Mouse (Mus musculus) adrenal gland, adult (tissue): Measurements from ENCODE around the gene Tfap2b.

ENCODE experiments used
- DNase-seq, 2 experiments: peaks; one replicate each; pipeline ENCODE4 v3.0.0; 2022 to 2023; ENCODE audit warnings: low spot score in 1 of 2; ENCODE audit not compliant: inconsistent age in 2 of 2

Tfap2b gene

DNA sequence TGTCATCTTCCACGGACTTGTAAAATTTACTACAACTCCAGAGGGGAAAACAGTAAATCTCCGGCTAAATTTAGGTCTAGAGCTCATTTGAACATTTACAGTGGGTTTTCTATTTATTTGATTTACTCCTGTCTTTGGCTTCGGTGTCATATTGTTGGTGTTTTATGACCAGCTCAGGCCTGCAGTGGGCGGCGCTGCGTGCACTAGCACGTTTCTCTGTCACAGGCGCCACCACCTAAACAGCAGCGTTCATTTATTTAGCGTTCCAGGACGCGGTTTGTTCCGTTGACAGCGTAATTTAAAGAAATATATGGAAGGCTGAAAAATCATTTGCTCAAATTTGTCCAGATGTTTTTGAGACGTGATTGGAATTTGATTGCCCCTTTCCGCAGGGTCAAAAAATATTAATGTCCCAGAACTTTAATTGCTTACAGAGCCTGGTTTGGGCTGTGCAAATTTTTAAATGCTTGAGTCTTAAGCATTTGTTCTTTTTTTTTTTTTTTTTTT, 22.9 kb downstream of the Tfap2b start:
- peak in 1 of 2 experiments; percentile 15 for DNase-seq

DNA sequence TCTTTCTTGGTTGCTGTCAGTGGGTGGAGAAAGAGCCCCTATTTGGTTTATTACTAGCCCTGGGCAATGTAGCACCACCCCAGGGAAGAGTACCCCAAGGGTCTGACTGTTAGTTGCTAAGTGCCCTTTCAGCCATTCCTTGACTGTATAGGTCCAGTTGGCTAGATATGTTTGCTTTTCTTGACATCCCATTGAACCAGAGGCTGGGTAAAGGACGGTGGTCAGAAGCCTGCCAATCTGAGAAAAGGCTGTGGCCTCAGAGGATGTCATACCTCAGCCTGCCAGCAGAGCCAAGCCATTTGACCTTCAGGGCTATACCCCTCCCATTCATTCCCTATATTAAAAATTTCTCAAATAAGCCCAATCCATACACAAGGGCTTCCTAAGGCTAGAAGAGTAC, 24.0 kb downstream of the Tfap2b start:
- DNase-seq: peak in 1 of 2 experiments; percentile 16

DNA sequence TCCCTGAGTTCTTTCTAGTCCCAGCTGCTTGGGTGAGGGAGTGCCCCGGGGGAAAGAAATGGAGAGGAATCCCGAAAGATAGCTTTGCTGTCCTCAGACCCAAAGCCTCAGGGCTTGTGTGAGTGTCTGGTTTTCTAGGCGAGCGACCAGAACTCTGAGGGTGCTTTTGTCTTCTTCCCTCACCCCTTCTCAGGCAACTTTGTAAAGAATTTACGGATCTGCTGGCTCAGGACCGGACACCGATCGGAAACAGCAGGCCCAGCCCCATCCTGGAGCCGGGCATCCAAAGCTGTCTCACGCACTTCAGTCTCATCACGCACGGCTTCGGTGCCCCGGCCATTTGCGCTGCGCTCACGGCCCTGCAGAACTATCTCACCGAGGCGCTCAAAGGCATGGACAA, 25.1 kb downstream of the Tfap2b start:
- DNase-seq: peak in 1 of 2 experiments; percentile 21

DNA sequence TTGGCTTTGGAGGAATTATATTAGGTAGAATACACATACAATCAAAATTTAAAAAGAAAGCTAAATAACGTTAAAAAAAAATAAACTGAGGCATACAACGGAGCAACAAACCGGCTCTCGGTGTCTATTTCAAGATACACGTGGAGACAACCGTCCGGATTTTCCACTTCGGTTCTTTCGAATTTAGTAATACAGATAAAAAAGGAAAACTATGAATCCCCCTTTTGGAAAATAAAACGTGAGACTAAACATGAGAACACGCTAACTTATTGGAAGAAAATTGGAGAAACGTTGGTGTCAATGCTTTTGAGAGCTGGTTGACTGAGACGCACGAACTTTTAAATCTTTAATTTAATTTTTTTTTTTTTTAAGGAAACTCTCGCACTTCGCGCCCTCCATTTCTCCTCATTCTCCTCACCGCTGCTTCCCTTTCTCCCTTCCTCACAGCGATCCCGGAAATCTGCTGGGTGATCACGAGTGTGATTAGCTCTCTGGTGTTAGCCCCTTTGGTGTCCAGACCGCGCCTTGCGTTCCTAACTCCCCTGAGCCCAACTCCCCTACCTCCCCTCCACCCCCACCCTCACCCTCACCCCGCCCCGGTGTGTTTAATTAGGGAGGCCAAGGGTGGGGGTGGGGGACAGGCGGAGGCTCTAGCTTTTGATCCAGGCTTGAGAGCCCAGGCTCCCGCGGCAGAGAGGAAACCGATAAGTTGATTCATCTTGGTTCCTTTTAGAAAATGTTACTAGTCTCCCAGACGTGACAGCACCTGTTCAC, 25.9 kb downstream of the Tfap2b start:
- peak in 1 of 2 experiments; percentile 24 for DNase-seq

DNA sequence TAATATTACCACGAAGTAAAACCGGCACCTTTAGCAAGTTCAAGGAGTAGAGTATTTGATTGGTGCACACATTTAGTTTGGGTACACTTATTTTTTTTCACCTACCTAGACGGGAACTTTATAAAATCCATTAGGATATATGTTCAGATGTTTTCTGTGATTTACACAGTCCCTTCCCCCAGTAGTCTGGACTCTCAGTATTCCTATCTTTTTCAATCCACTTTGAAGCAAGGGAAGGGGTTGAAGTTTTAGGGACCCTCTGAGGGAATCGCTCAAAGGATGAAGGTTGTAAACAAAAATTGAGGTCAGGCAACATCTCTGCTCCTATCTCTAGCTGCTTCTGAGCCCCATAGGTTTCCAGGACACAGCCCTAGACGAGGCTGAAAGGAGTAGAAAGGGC, 27.3 kb downstream of the Tfap2b start:
- DNase-seq: no peak

DNA sequence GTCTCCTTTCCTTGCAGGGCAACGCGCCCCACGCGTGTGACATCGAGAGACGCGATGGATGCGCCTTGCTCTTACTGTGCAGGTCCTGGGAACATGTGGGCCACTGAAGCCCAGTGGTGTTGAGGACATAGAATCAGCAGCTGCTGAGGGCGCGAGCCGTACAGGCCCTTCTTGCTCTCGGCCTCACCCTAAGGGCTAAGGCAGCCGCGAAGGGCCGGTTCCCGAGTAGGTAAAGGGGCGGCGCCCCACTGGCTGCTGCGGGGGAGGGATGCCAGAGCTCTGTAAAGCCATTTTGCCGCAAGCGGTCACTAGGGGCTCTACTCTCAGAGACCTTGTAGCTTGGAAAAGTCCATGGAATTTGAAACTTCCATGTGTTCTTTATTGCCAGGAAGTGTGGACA, 27.9 kb downstream of the Tfap2b start:
- DNase-seq: no peak

DNA sequence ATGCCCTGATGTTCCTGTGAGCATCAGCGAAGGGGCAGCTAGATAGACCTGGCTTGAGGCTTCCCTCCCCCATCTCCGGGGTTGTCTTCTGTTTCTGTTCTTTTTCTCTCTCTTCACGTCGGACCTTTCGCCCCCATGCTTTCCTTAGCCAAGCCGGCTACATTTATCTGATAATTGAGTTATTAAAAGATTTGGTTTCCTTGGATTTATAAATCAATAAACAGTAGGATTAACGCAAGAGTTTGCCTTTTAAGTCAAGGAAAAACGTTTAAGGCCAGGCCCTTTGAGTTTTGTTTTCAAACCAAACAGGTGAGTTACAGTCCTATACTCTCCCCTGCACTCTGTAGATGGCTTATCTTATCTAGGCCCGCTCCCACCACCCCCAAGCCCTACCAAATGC, 28.3 kb downstream of the Tfap2b start:
- no peak for DNase-seq

DNA sequence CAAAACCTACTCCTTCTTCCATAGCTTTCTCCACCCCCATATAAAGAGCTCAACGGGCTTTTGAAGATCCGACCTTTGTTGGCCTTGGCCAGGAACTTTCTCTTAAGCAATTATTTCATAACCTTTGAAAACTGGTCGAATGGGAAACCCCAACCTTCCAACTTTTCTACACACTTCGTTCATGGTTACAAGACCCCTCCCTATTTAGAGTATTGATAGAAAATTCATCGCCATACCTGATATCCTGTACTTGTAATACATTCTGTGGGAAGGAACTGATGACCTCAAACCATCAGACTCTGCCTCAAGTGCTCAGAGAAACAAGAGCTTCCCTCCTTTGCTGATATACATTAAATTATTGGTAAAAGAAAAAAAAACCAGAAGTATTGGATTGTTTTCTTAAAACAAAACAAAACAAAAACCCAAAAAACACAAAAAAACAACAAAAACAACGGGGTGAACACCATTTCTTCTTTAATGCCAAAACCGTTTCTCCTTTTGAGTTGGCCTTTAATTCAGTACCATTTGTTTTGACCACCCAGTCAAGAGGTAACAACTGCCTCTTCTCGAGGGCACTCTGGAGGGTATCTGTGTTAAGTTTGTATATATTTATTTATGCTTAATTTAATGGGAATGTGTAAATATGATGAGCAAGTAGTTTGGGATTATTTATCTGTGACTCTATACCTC, 29.2 kb downstream of the Tfap2b start:
- DNase-seq: no peak

DNA sequence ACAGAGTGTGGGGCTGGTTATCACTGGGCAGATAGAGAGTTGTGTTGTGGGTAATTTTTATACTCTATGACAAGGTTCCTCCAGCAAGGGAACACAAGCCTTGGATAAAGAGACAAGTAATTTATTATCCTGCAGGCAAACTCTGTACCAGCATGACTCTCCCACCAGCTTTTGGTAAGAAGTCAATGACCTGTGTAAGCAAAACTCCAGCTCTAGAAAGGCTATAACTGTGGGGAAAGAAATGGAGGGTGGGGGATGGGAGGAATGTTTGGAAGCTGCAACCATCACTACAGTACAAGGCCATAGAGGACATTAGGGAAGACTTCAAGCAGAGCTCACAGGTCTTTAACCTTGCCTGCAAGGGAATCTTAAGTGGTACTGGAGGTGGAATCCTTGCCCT, 31.3 kb downstream of the Tfap2b start:
- no peak for DNase-seq

DNA sequence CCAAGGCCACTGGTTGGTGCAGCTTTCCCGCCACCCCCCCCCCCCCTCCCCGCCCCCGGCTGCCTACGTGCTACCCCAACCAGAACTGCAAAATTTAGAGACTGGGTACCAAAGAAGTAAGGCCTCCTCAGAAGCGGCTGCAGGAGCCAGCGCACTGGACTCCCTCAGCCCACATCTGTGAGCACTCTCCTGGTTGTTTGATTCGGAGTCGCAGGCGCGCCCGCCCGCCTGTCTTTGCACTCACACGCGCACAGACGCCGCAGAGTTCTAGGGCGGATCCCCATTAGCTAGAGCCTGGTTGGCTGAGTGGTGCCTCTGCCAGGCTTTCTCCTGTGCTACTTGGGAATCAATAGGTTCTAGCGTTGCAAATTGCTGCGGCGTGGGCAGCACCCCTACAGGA, 32.6 kb downstream of the Tfap2b start:
- peak; percentile 27 to 44 for DNase-seq

DNA sequence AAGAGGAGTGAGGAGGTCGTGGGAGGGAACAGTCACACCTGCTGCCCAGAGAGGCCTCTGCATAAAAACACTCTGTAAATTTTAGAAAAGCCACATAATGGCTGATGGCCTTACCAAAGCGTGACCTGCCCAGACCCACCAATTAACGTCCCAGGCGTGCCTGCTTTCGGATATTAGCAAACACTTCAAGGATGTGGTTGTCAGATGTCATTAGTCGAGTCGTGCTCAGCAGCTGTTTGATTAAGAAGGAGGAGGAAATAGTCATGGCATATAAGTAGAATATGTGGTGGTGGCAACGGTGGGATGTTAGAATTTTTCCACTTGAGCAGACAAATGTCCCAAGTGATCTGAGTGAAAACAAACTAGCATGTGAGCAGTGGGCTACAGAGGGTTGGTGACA, 33.3 kb downstream of the Tfap2b start:
- no peak for DNase-seq

DNA sequence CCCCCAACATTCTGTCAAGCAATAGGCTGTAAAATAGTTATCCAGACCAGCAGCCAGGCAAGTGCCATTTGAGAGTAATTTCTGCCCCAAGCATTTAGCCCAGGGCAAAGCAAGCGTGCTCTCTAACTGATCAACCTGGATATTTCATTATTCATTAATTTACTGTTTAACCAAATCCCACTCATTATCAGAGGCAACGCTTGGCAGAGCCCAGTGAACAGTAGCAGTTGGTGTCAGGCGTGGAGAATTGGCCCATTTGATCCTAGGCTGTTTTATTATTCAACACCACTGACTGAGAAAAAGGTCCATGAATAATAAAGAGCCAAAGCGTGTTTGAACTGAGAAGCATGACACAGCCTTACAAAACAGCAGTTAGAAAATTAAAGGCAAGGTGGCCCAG, 36.3 kb downstream of the Tfap2b start:
- no peak for DNase-seq

DNA sequence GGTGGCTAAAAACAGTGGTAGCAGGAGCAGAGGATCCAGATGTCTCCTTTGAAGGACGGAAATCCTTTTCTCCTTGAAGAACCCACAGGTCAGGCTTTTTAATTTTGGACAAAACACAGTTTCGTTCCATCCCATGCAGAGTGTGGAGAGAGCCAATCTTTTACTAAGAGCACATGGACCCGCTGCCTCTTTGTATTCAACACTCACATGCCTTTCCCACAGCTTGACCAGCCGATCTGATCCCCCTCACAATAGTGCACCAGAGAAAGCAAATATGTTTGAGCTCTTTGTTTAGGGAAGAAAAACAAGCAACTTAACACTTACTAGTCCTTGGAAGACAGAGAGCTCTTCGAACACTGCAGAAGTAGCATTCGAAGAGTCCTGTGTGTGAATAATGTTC, 42.6 kb downstream of the Tfap2b start:
- no peak for DNase-seq

DNA sequence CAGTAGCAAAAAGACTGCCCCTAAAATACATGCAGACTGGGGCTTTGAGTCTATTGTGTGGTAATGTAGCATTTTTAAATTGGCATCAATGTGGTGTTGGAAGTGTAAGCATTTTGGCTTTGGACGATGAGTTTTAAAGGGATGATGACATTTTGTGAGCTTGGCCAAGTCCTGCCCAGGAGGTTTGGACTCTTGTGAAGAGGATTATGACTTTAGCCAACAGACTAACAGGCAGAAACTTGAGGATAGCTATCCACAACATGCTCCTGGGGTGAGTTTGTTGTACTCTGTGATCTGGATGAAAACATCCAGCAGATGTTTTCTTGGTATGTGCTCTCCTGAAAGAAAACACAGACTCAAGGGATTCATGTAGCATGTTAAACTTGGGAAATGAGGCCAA, 60.9 kb downstream of the Tfap2b start:
- DNase-seq: no peak
